Mouse (Mus musculus) C2C12 (cell line): ENCODE measurements at regions not wholly inside any gene's neighbourhood (a gene's known extent, or its start where the extent isn't known, plus 50 kb on each side); places are given as distances from the start of the nearest gene placed in this dataset.

Experiments used
- H3K27me3 ChIP-seq: one replicate; pipeline ENCODE4 v1.6.1; 2011; ENCODE audit not compliant: control insufficient read depth, insufficient read depth, insufficient read length
- H3K36me3 ChIP-seq: one replicate; pipeline ENCODE4 v1.6.1; 2011; ENCODE audit not compliant: control insufficient read depth, insufficient read depth
- H3K4me3 ChIP-seq: one replicate; pipeline ENCODE4 v1.5.1; 2011; ENCODE audit warnings: mild to moderate bottlenecking, control low read depth; ENCODE audit not compliant: poor library complexity, insufficient read depth, severe bottlenecking
- H3K79me2 ChIP-seq: one replicate; pipeline ENCODE4 v1.6.1; 2011; ENCODE audit not compliant: control insufficient read depth, insufficient read depth
- H3K79me3 ChIP-seq: one replicate; pipeline ENCODE4 v1.6.1; 2011; ENCODE audit warnings: low read depth, control low read depth
- H3ac ChIP-seq: one replicate; pipeline ENCODE3; 2011; ENCODE audit warnings: low read depth; ENCODE audit not compliant: control insufficient read depth, insufficient read length
- CEBPB ChIP-seq: IDR thresholded peaks from one replicate; pipeline ENCODE4 v1.6.1; 2011; ENCODE audit warnings: low read depth, mild to moderate bottlenecking, control low read depth, moderate library complexity
- CTCF ChIP-seq: IDR thresholded peaks from one replicate; pipeline ENCODE4 v1.5.1; 2011; ENCODE audit not compliant: control insufficient read depth, insufficient read depth, insufficient read length
- FOSL1 ChIP-seq: IDR thresholded peaks from one replicate; pipeline ENCODE4 v1.8.0; 2011; ENCODE audit warnings: mild to moderate bottlenecking, low read length; ENCODE audit not compliant: poor library complexity, insufficient read depth, severe bottlenecking
- MAX ChIP-seq: IDR thresholded peaks from one replicate; pipeline ENCODE4 v1.6.1; 2011; ENCODE audit warnings: mild to moderate bottlenecking, control low read depth
- MYOD1 ChIP-seq: IDR thresholded peaks from one replicate; pipeline ENCODE4 v1.6.1; 2011; ENCODE audit warnings: low read depth; ENCODE audit not compliant: control insufficient read depth, insufficient read length
- MYOG ChIP-seq: IDR thresholded peaks from one replicate; pipeline ENCODE4 v1.6.1; 2011; ENCODE audit not compliant: control insufficient read depth, insufficient read length; ENCODE audit errors: extremely low read depth
- USF1 ChIP-seq: IDR thresholded peaks from one replicate; pipeline ENCODE4 v1.6.1; 2011; ENCODE audit warnings: low read depth, mild to moderate bottlenecking, control low read depth, moderate library complexity

DNA sequence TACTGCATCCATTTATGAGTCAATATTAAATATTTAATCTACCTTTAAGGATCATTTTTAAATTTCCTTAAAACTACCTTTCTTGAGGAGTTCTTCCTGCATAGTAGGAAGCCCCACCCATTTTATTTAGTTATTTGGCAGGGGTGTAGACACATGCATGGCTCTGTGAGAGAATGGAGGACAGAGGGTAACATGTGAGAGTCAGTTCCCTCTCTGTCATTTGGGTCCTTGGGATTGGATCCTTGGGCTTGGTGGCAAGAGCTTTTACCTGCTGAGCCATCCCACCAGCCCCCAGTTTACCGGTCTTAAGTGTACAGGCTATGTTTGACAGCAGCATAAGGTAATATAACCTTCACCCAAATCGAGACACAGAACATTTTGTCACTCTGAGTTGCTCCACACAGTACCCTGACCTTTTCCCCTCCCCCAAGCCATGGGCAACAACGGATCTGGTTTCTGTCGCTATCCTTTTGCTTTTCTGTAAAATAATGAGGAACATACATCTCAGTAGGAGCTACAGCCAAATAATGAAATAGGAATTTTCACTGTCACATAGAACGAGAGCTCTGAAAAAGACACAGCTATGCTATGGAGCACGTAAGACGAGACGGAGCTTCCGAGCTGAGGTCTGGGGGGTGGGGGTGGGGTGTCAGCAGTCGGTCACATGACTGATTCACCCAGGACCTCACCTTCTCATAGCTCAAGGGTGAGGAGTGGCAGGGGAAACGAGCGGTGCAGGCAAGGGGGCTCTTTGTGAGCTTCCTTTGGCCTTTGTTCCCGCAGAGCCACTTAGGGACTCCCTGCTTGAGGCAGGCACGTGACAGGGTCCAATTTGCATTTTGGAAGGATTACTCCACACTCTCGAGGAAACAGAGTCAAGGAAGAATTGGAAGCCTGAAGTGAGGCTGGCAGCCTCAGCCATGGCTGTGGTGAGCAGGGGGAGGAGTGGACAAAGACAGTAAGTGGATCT is 159.2 kb downstream of the Qrsl1 start:
- no peak for TF ChIP-seq CEBPB
- peak; percentile 6 for TF ChIP-seq USF1
- H3K4me3 ChIP-seq, result no peak overlapping the region

GRCm38 (mm10) chr10:43743188-43744120 is 158.1 kb downstream of the Qrsl1 start:
- no peaks in the 10 kb centered on the region for H3K36me3 ChIP-seq
- no peaks in the 10 kb centered on the region for H3K79me2 ChIP-seq
- no peak overlapping the region for H3ac ChIP-seq
- H3K4me3 ChIP-seq, result no peak overlapping the region
- H3K79me3 ChIP-seq, result no peaks in the 10 kb centered on the region
- H3K27me3 ChIP-seq, result no peaks in the 10 kb centered on the region
- no peak for TF ChIP-seq MYOG
- TF ChIP-seq CEBPB, result no peak
- TF ChIP-seq MAX, result no peak
- no peak for TF ChIP-seq CTCF
- no peak for TF ChIP-seq MYOD1
- no peak for TF ChIP-seq USF1
- no peak for TF ChIP-seq FOSL1

More for the DNA sequence above, 159.2 kb downstream of the Qrsl1 start:
- H3K79me2 ChIP-seq, result no peaks in the 10 kb centered on the region
- no peaks in the 10 kb centered on the region for H3K36me3 ChIP-seq
- H3K79me3 ChIP-seq, result no peaks in the 10 kb centered on the region
- no peak overlapping the region for H3ac ChIP-seq
- no peaks in the 10 kb centered on the region for H3K27me3 ChIP-seq

- no peaks in the 10 kb centered on the region for H3K79me2 ChIP-seq
- H3K36me3 ChIP-seq, result no peaks in the 10 kb centered on the region
- H3K79me3 ChIP-seq, result no peaks in the 10 kb centered on the region
- no peak overlapping the region for H3ac ChIP-seq
- TF ChIP-seq MAX (no peak), FOSL1 (no peak), MYOD1 (no peak)
- no peak overlapping the region for H3K4me3 ChIP-seq
- no peaks in the 10 kb centered on the region for H3K27me3 ChIP-seq
These were observed 155.5 kb downstream of the Qrsl1 start for GRCm38 (mm10) chr10:43745931-43746630.

- Histone ChIP-seq H3ac (no peak overlapping the region), H3K79me3 (no peaks in the 10 kb centered on the region), H3K79me2 (no peaks in the 10 kb centered on the region), H3K4me3 (no peak overlapping the region), H3K27me3 (no peaks in the 10 kb centered on the region), H3K36me3 (no peaks in the 10 kb centered on the region)
- TF ChIP-seq CTCF, result no peak
- TF ChIP-seq MYOG, result no peak
These were observed 154.9 kb downstream of the Qrsl1 start for GRCm38 (mm10) chr10:43746631-43747001.

DNA sequence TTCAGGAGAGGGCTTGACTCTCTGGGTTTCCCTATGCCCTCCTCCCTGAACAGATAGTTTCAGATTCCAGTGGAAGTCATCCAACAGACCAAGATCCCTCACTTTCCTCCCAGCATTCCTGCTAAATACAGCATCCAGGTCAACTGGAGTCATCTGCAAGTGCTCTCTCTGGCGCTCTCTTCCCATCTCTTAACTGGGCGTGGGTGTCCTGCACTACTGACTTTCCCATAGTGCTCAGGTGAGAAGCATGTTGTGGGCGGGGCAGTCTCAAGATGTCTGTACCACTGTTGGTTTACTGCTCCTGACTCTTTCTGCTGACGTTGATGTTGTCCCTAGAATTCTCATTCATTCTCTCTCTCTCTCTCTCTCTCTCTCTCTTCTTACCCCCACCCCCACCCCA is 154.0 kb downstream of the Qrsl1 start:
- no peak for TF ChIP-seq USF1
- TF ChIP-seq MYOG, result no peak
- TF ChIP-seq CEBPB, result no peak
- TF ChIP-seq FOSL1, result no peak
- TF ChIP-seq CTCF, result no peak
- TF ChIP-seq MYOD1, result no peak
- no peak for TF ChIP-seq MAX
- Histone ChIP-seq H3K79me3 (no peaks in the 10 kb centered on the region), H3ac (no peak overlapping the region), H3K27me3 (no peaks in the 10 kb centered on the region), H3K79me2 (no peaks in the 10 kb centered on the region), H3K4me3 (no peak overlapping the region), H3K36me3 (no peaks in the 10 kb centered on the region)

DNA sequence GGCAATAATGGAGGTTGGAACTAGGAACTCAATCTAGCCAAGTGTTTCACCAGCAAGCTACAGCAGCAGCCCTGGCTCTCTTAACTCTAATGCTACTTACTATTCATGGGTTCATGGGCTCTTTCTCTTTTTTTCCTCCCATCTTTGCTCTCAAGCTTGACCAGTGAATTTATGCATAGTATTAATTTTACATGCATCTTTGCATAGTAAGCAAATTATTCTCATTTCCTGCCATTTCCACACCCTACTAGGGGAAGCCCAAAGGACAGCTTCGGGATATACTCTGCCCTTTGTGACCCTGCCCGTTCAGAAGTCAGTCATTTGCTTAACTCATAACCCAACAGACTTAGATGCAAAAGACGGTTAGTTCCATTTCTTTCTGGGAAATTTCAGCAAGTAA is 153.2 kb downstream of the Qrsl1 start:
- H3K79me3 ChIP-seq, result no peaks in the 10 kb centered on the region
- H3K79me2 ChIP-seq, result no peaks in the 10 kb centered on the region
- no peak for TF ChIP-seq FOSL1
- TF ChIP-seq CEBPB, result no peak
- no peak for TF ChIP-seq MYOG
- no peak for TF ChIP-seq USF1
- no peak for TF ChIP-seq CTCF
- no peak for TF ChIP-seq MYOD1
- no peak for TF ChIP-seq MAX
- no peak overlapping the region for H3K4me3 ChIP-seq
- no peak overlapping the region for H3ac ChIP-seq
- H3K36me3 ChIP-seq, result no peaks in the 10 kb centered on the region
- H3K27me3 ChIP-seq, result no peaks in the 10 kb centered on the region
